ENCODE assay signal across 21 mouse cellular contexts in genomic region chr7:51264166-51264565, GRCm38 (mm10).
DNase-seq lines count a peak whose midpoint lies in the region; ATAC-seq and TF ChIP-seq lines count a peak whose summit lies in the region.
"Had no signal": no experiment of that assay in that cellular context is flagged by ENCODE, and none has a peak within 500 bp of the region (broad histone marks: within the 10 kb centered on the region; RNA-seq: fewer than 3 reads in every experiment).

No protein-coding gene starts in this region.

- TF ChIP-seq CTCF in hindbrain, postnatal 0 days (IDR thresholded peaks at IDR 0.05; ENCODE audit: low read depth) = no peak

- H3K9me3 ChIP-seq in hindbrain, embryonic 11.5 days (ENCODE audit: control insufficient read depth, low read length) = no peaks in the 10 kb centered on the region
- H3K9me3 ChIP-seq in hindbrain, embryonic 14.5 days (ENCODE audit: control insufficient read depth, low read length) = no peaks in the 10 kb centered on the region
- H3K9me3 ChIP-seq in midbrain, embryonic 13.5 days = no peaks in the 10 kb centered on the region
- no peaks in the 10 kb centered on the region for H3K9me3 ChIP-seq in midbrain, embryonic 16.5 days (replicated peaks; ENCODE audit: control insufficient read depth, low read length, poor library complexity, severe bottlenecking)
- no peaks in the 10 kb centered on the region for H3K9me3 ChIP-seq in hindbrain, postnatal 0 days (ENCODE audit: low read length)
- H3K9me3 ChIP-seq: embryonic facial prominence, embryonic 15.5 days; forebrain, embryonic 10.5 days; heart, embryonic 10.5 days had no signal

- no peaks in the 10 kb centered on the region for H3K27me3 ChIP-seq in hindbrain, embryonic 11.5 days (ENCODE audit: control insufficient read depth, insufficient read depth, low read length)
- no peaks in the 10 kb centered on the region for H3K27me3 ChIP-seq in hindbrain, embryonic 14.5 days (ENCODE audit: control insufficient read depth, insufficient read depth, low read length)
- no peaks in the 10 kb centered on the region for H3K27me3 ChIP-seq in midbrain, embryonic 13.5 days
- H3K27me3 ChIP-seq in midbrain, embryonic 16.5 days (ENCODE audit: control insufficient read depth, insufficient read depth, low read depth, low read length) = no peaks in the 10 kb centered on the region
- no peaks in the 10 kb centered on the region for H3K27me3 ChIP-seq in hindbrain, postnatal 0 days (ENCODE audit: insufficient read depth, low read length)
- H3K27me3 ChIP-seq: embryonic facial prominence, embryonic 15.5 days had no signal

- no peak overlapping the region for H3K27ac ChIP-seq in hindbrain, embryonic 11.5 days (ENCODE audit: low read depth, low read length)
- no peak overlapping the region for H3K27ac ChIP-seq in hindbrain, embryonic 14.5 days
- H3K27ac ChIP-seq in midbrain, embryonic 13.5 days = no peak overlapping the region
- H3K27ac ChIP-seq in midbrain, embryonic 16.5 days (ENCODE audit: low read length) = no peak overlapping the region
- no peak overlapping the region for H3K27ac ChIP-seq in hindbrain, postnatal 0 days
- H3K27ac ChIP-seq: embryonic facial prominence, embryonic 15.5 days; forebrain, embryonic 10.5 days; gastrocnemius, adult 2 months; heart, embryonic 10.5 days had no signal

- DNase-seq in hindbrain, embryonic 11.5 days (ENCODE audit: low spot score) = no peak
- DNase-seq in hindbrain, embryonic 14.5 days (ENCODE audit: low spot score) = no peak
- peak; percentile 3 for DNase-seq in hindbrain, postnatal 0 days (ENCODE audit: low spot score)
- no peak for DNase-seq in right cerebral cortex, adult 18-20 months
- DNase-seq: adrenal gland, adult 8-10 months; adrenal gland, postnatal 36 days; cerebellum, adult 11 months; cerebellum, adult 8-10 months; cerebellum, postnatal 14 days; embryo, embryonic 11 days; gastrocnemius, adult 2 months; gastrocnemius, postnatal 25 days; heart, postnatal 10 days; heart, postnatal 4 days had no signal

- no peaks in the 10 kb centered on the region for H3K4me1 ChIP-seq in hindbrain, embryonic 11.5 days (replicated peaks; ENCODE audit: control insufficient read depth, insufficient read depth, low read length)
- no peaks in the 10 kb centered on the region for H3K4me1 ChIP-seq in hindbrain, embryonic 14.5 days (replicated peaks; ENCODE audit: control insufficient read depth, insufficient read depth, low read length)
- H3K4me1 ChIP-seq in midbrain, embryonic 13.5 days (replicated peaks) = peaks cover 4% of the 10 kb centered on the region
- H3K4me1 ChIP-seq in midbrain, embryonic 16.5 days (ENCODE audit: control insufficient read depth, insufficient read depth, low read length) = no peaks in the 10 kb centered on the region
- no peaks in the 10 kb centered on the region for H3K4me1 ChIP-seq in hindbrain, postnatal 0 days (ENCODE audit: insufficient read depth, low read length)
- H3K4me1 ChIP-seq: embryonic facial prominence, embryonic 15.5 days; heart, embryonic 10.5 days had no signal

- H3K9ac ChIP-seq in hindbrain, embryonic 11.5 days (ENCODE audit: low read depth, low read length) = no peak overlapping the region
- no peak overlapping the region for H3K9ac ChIP-seq in hindbrain, embryonic 14.5 days
- no peak overlapping the region for H3K9ac ChIP-seq in midbrain, embryonic 13.5 days (replicated peaks)
- H3K9ac ChIP-seq in midbrain, embryonic 16.5 days (ENCODE audit: low read depth, low read length) = no peak overlapping the region
- H3K9ac ChIP-seq in hindbrain, postnatal 0 days (replicated peaks; ENCODE audit: low read length) = no peak overlapping the region
- H3K9ac ChIP-seq: embryonic facial prominence, embryonic 15.5 days had no signal

- H3K4me3 ChIP-seq in hindbrain, embryonic 11.5 days (ENCODE audit: low read depth, low read length) = no peak overlapping the region
- no peak overlapping the region for H3K4me3 ChIP-seq in hindbrain, embryonic 14.5 days (replicated peaks; ENCODE audit: low read length)
- no peak overlapping the region for H3K4me3 ChIP-seq in midbrain, embryonic 13.5 days (replicated peaks)
- no peak overlapping the region for H3K4me3 ChIP-seq in midbrain, embryonic 16.5 days (ENCODE audit: low read depth, low read length)
- H3K4me3 ChIP-seq in hindbrain, postnatal 0 days (ENCODE audit: low read length) = no peak overlapping the region
- H3K4me3 ChIP-seq: embryonic facial prominence, embryonic 15.5 days; erythroblast, embryonic 14.5 days; forebrain, embryonic 10.5 days; gastrocnemius, adult 2 months; heart, embryonic 10.5 days had no signal

- peak; percentile 45; the same call in 1 of the 2 replicates for ATAC-seq in hindbrain, embryonic 11.5 days (ENCODE audit: low FRiP score)
- no peak for ATAC-seq in hindbrain, embryonic 14.5 days (ENCODE audit: low FRiP score)
- peak; percentile 62; the same call in 1 of the 2 replicates for ATAC-seq in midbrain, embryonic 13.5 days
- ATAC-seq in midbrain, embryonic 16.5 days = no peak
- no peak for ATAC-seq in hindbrain, postnatal 0 days
- ATAC-seq: intestine, embryonic 16.5 days had no signal

- H3K4me2 ChIP-seq in hindbrain, embryonic 11.5 days (replicated peaks; ENCODE audit: low read depth, low read length) = no peak overlapping the region
- H3K4me2 ChIP-seq in hindbrain, embryonic 14.5 days (replicated peaks) = no peak overlapping the region
- no peak overlapping the region for H3K4me2 ChIP-seq in midbrain, embryonic 13.5 days (replicated peaks)
- H3K4me2 ChIP-seq in midbrain, embryonic 16.5 days (ENCODE audit: low read length) = no peak overlapping the region
- H3K4me2 ChIP-seq in hindbrain, postnatal 0 days (ENCODE audit: low read depth, low read length) = no peak overlapping the region
- H3K4me2 ChIP-seq: embryonic facial prominence, embryonic 15.5 days had no signal

- H3K36me3 ChIP-seq in hindbrain, embryonic 11.5 days (ENCODE audit: control insufficient read depth, insufficient read depth, low read length) = no peaks in the 10 kb centered on the region
- H3K36me3 ChIP-seq in hindbrain, embryonic 14.5 days (replicated peaks; ENCODE audit: control insufficient read depth, insufficient read depth) = no peaks in the 10 kb centered on the region
- H3K36me3 ChIP-seq in midbrain, embryonic 13.5 days = no peaks in the 10 kb centered on the region
- no peaks in the 10 kb centered on the region for H3K36me3 ChIP-seq in midbrain, embryonic 16.5 days (ENCODE audit: control insufficient read depth, insufficient read depth, low read length)
- H3K36me3 ChIP-seq in hindbrain, postnatal 0 days (ENCODE audit: insufficient read depth, low read length) = no peaks in the 10 kb centered on the region
- H3K36me3 ChIP-seq: embryonic facial prominence, embryonic 15.5 days; forebrain, embryonic 10.5 days; heart, embryonic 10.5 days had no signal

- WGBS in hindbrain, embryonic 11.5 days = 75% methylated on average over 4 of the region's 4 CpGs
- WGBS in hindbrain, embryonic 14.5 days = 59% methylated on average over 4 of the region's 4 CpGs
- 62% methylated on average over 4 of the region's 4 CpGs for WGBS in midbrain, embryonic 13.5 days
- 53% methylated on average over 4 of the region's 4 CpGs for WGBS in midbrain, embryonic 16.5 days
- WGBS in hindbrain, postnatal 0 days = 65% methylated on average over 4 of the region's 4 CpGs

Comparison
In these comparisons a context has a peak if more than half of its experiments do, and no peak if none do; other contexts are left out.
1. ATAC-seq: peak in hindbrain, embryonic 11.5 days (single experiment) and midbrain, embryonic 13.5 days (single experiment); none in hindbrain, embryonic 14.5 days (single experiment), midbrain, embryonic 16.5 days (single experiment) and hindbrain, postnatal 0 days (single experiment).